Mouse (Mus musculus) lung, embryonic 14.5 days (tissue): Measurements from ENCODE around the gene 1700019D03Rik. TPM values are rescaled to one million over a fixed set of nuclear protein-coding genes. Genes with fewer than 3 reads are reported as not detected.

Experiments used
- ATAC-seq: fragments of 200-750 bp; cut with Nextera tagmentation; 2 replicates; pipeline ENCODE4 v1.8.0; 2017; ENCODE audit warnings: mild to moderate bottlenecking, moderate TSS enrichment, moderate library complexity; ENCODE audit not compliant: insufficient read depth
- DNase-seq: peaks from one replicate; pipeline ENCODE4 v3.0.0-alpha.2; 2015
- H3K27ac ChIP-seq: fragments of 300-500 bp; sonication (generic); 2 replicates; pipeline ENCODE4 v1.5.1; 2014; ENCODE audit warnings: low read depth, mild to moderate bottlenecking, moderate library complexity
- H3K27me3 ChIP-seq: fragments of 300-500 bp; sonication (generic); 2 replicates; pipeline ENCODE4 v1.6.1; 2014; ENCODE audit warnings: low read length, control low read depth; ENCODE audit not compliant: insufficient read depth
- H3K36me3 ChIP-seq: fragments of 300-500 bp; sonication (generic); 2 replicates; pipeline ENCODE4 v1.6.1; 2014; ENCODE audit warnings: control low read depth; ENCODE audit not compliant: insufficient read depth
- H3K4me1 ChIP-seq: fragments of 300-500 bp; sonication (generic); 2 replicates; pipeline ENCODE4 v1.6.1; 2014; ENCODE audit warnings: antibody characterized with exemption, control low read depth; ENCODE audit not compliant: insufficient read depth
- H3K4me2 ChIP-seq: fragments of 300-500 bp; sonication (generic); 2 replicates; pipeline ENCODE4 v1.6.1; 2014; ENCODE audit warnings: mild to moderate bottlenecking
- H3K4me3 ChIP-seq: fragments of 300-500 bp; sonication (generic); 2 replicates; pipeline ENCODE4 v1.5.1; 2014; ENCODE audit warnings: low read depth, low read length
- H3K9ac ChIP-seq: fragments of 300-500 bp; sonication (generic); 2 replicates; pipeline ENCODE4 v1.6.1; 2014
- H3K9me3 ChIP-seq: fragments of 300-500 bp; sonication (generic); 2 replicates; pipeline ENCODE4 v1.6.1; 2016; ENCODE audit warnings: low read depth, low read length, control low read depth
- CTCF ChIP-seq: IDR thresholded peaks from 2 replicates; pipeline ENCODE4 v1.5.1; 2016; ENCODE audit warnings: antibody characterized with exemption, low read depth
- WGBS: fragments of 180-500 bp; shearing (Covaris S2); extraction: QIAGEN DNeasy Blood & Tissue Kit; methylation state at CpG from one replicate; pipeline ENCODE4 v1.1.7; 2014; 5-methylcytosine and 5-hydroxymethylcytosine counted together
- polyA plus RNA-seq: library from polyadenylated mRNA; unstranded; fragments of >200 nt; fragmentation: Nextera tagmentation; extraction: Ambion mirVana; gene quantifications from 2 replicates; pipeline ENCODE4 v1.2.1, GENCODE M21; 2014

The 1700019D03Rik gene
- polyA plus RNA-seq, 1 experiment from 2014 or later: 3.5 TPM

DNA sequence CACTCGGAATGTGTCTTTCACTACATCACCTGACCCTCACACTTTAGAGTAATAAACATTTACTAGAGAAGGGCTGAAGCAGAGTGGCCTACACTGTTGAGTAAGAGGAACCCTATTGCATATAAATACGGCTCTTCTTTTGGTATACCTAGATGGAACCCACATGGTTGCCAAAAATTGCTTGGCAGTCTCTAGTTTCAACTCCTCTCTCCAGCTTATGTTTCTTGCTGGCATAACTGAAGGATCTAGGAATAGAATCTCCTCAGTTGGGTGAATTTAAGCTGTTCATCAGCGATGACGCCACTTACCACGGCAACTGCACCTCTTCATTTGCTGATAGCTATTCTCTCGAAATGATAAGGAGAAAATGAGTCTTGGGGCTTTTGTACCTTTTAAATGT, 5.3 kb downstream of the 1700019D03Rik start:
- TF ChIP-seq CTCF: no peak
- Histone ChIP-seq H3K36me3 (no peaks in the 10 kb centered on the region), H3K4me1 (no peaks in the 10 kb centered on the region), H3K9ac (no peak overlapping the region), H3K27me3 (no peaks in the 10 kb centered on the region), H3K4me3 (no peak overlapping the region), H3K9me3 (no peaks in the 10 kb centered on the region), H3K27ac (no peak overlapping the region), H3K4me2 (no peak overlapping the region)
- no peak for ATAC-seq
- DNase-seq: no peak
- WGBS: 71% methylated on average over 6 of the region's 6 CpGs

DNA sequence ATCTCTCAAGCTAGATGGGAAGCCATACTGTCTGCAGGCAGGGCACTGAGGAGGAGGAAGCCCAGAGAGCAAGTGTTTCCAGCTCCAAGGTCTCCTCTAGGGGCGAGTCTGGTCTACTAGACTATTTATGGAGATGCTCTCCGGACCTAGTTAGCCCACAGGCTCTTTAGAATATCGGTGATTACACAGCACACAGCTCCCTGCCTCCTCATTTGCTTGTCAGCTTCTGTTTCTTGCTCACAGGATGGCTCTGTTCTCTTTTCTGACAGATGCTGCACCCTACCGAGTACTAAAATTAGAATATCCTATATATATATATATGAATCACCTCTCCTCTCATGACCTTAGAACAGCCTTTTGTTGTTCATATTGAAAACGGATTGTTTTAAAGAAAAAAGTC, 33.3 kb downstream of the 1700019D03Rik start:
- ATAC-seq: no peak
- Histone ChIP-seq H3K36me3 (no peaks in the 10 kb centered on the region), H3K4me3 (no peak overlapping the region), H3K27me3 (no peaks in the 10 kb centered on the region), H3K9ac (no peak overlapping the region), H3K4me1 (no peaks in the 10 kb centered on the region), H3K4me2 (no peak overlapping the region), H3K27ac (no peak overlapping the region), H3K9me3 (no peaks in the 10 kb centered on the region)
- TF ChIP-seq CTCF: no peak
- WGBS: 64% methylated on average over 5 of the region's 5 CpGs
- no peak for DNase-seq

DNA sequence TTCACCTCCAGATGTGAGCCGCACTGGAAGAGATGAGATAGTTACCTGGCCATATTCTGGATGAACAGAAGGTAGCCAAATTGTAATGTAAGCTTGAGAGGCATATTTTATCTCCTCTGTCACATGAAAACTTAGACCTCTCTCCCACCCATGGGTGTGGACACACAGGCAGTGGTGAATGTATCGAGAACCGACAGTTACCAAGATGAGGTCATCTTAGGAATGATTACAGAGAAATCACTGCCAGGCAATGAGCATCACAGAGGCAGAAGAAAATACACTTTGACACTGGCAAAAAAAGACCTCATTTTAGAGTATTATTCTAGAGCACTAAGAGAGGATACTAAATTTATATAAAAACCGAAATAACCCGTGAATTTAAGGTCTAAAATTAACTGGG, 46.8 kb downstream of the 1700019D03Rik start:
- ATAC-seq: no peak
- Histone ChIP-seq H3K4me3 (no peak overlapping the region), H3K27me3 (no peaks in the 10 kb centered on the region), H3K27ac (no peak overlapping the region), H3K4me1 (no peaks in the 10 kb centered on the region), H3K36me3 (no peaks in the 10 kb centered on the region), H3K4me2 (no peak overlapping the region), H3K9me3 (no peaks in the 10 kb centered on the region), H3K9ac (no peak overlapping the region)
- no peak for TF ChIP-seq CTCF
- WGBS: 65% methylated on average over 5 of the region's 5 CpGs
- DNase-seq: no peak

DNA sequence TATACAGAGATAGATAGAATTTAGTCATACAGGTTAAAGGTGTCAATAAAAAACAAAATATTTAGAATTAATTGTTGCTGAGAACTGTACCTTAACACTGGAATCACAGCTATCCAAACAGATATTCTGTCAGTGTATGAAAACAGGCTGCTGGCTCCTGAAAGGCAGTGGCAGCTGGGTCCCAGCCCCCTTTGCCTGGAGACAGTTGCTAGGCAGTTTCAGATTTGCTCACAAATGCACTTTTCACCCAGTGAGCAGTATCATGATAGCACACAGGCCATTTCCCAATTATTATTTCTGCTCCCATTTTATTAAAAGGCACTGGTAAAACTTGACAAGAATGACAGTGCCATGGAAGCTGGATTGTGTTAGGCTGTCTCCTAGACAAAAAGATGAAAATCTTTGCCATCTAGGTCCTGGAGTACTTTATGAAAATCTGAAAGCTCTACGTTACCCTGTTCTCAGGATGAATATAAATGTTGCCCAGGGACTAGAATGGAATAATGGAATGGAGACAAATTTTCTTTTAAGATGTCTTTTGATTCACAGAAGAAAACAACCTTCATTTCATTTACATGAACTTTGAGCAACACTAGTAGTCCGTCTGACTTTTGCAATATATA, 48.0 kb downstream of the 1700019D03Rik start:
- Histone ChIP-seq H3K9ac (no peak overlapping the region), H3K9me3 (no peaks in the 10 kb centered on the region), H3K27me3 (no peaks in the 10 kb centered on the region), H3K4me2 (no peak overlapping the region), H3K27ac (no peak overlapping the region), H3K4me3 (no peak overlapping the region), H3K4me1 (no peaks in the 10 kb centered on the region), H3K36me3 (no peaks in the 10 kb centered on the region)
- DNase-seq (no peak), ATAC-seq (no peak)
- WGBS: 77% methylated on average over 2 of the region's 2 CpGs
- no peak for TF ChIP-seq CTCF

DNA sequence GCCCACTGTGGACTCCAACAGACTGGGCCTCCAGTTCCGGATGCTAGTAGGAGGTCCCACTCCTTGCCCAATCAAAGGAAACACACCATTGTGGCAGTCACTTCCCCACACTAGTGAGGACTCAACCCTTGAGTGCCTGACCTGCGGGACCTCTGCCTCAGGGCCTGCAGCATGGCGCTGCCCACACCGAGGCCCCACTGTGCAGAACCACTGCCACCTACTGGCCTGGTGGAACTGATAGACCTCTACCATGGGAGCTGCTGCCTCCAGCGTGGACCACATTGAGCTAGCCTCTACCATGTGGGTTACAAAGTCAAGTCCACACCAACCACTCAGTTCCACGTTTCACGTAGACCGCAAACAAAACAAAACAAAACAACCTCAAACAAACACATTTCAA, 55.4 kb downstream of the 1700019D03Rik start:
- H3K27me3 ChIP-seq: no peaks in the 10 kb centered on the region
- H3K9me3 ChIP-seq: no peaks in the 10 kb centered on the region
- H3K9ac ChIP-seq: no peak overlapping the region
- H3K4me2 ChIP-seq: no peak overlapping the region
- DNase-seq (no peak), ATAC-seq (no peak)
- H3K27ac ChIP-seq: no peak overlapping the region
- TF ChIP-seq CTCF: peak; percentile 28; the same call in 1 of the 2 replicates
- WGBS: 72% methylated on average over 8 of the region's 8 CpGs
- H3K4me1 ChIP-seq: no peaks in the 10 kb centered on the region
- no peak overlapping the region for H3K4me3 ChIP-seq
- H3K36me3 ChIP-seq: no peaks in the 10 kb centered on the region

DNA sequence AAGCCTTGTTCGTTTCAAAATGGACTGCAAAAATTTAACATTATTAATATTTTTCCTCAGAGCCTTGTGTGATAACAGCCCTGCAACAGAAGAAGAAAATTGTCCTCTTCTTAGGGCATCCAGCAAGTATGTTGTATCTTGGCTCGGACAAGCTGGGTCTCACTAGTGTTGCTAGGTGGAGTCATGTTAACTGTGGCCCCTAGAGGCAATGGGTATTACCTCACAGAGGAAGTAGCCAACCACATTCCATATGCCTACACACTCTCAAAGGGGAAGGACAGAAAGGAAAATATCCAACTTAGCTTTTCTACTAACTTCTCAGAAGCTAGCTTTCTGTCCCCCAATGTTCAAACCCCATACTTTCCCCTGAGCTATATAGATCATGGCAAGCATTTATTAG, 56.9 kb downstream of the 1700019D03Rik start:
- H3K4me2 ChIP-seq: no peak overlapping the region
- H3K9me3 ChIP-seq: no peaks in the 10 kb centered on the region
- ATAC-seq: no peak
- H3K4me1 ChIP-seq: no peaks in the 10 kb centered on the region
- H3K36me3 ChIP-seq: no peaks in the 10 kb centered on the region
- no peak overlapping the region for H3K4me3 ChIP-seq
- H3K27ac ChIP-seq: no peak overlapping the region
- H3K9ac ChIP-seq: no peak overlapping the region
- no peak for TF ChIP-seq CTCF
- DNase-seq: no peak
- H3K27me3 ChIP-seq: no peaks in the 10 kb centered on the region
- 73% methylated on average over 2 of the region's 2 CpGs for WGBS

DNA sequence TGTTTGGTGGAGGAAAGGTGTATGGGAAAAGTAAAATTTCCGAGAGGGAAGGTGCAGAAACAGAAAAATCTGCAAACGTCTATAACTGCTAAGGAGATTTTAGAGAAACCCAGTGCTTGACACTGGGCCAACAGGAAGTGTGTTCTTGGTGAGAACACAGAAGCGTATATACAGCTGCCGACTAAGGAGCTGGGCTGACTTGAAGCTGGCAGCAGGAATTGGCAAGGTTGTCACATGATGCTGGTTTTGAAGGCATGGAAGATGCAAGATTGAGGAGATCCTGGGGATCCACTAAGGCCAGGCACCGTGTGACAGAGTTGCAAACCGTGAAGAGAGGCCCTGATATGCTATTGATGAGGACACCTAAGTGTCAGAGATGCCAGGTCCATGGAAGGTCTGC, 59.8 kb downstream of the 1700019D03Rik start:
- no peak overlapping the region for H3K4me3 ChIP-seq
- no peak overlapping the region for H3K27ac ChIP-seq
- WGBS: 47% methylated on average over 6 of the region's 6 CpGs
- no peaks in the 10 kb centered on the region for H3K4me1 ChIP-seq
- H3K27me3 ChIP-seq: no peaks in the 10 kb centered on the region
- no peak for TF ChIP-seq CTCF
- H3K4me2 ChIP-seq: no peak overlapping the region
- no peaks in the 10 kb centered on the region for H3K36me3 ChIP-seq
- H3K9me3 ChIP-seq: no peaks in the 10 kb centered on the region
- no peak for ATAC-seq
- DNase-seq: peak; percentile 40
- no peak overlapping the region for H3K9ac ChIP-seq
